Mouse (Mus musculus) T-helper 2 cell (primary cell): ENCODE measurements at regions not wholly inside any gene's neighbourhood (a gene's known extent, or its start where the extent isn't known, plus 50 kb on each side); places are given as distances from the start of the nearest gene placed in this dataset.

ENCODE experiments used
- in situ Hi-C: fragments of 300-600 bp; cut with MboI, MseI; formaldehyde crosslinking; loops from one replicate; pipeline ENCODE4 v1.15.1; 2025; ENCODE audit warnings: high pct_unique_total_duplicates

GRCm38 (mm10) chr3:37978481-37978880 is 254.2 kb upstream of the Gm5148 start:
- in situ Hi-C loops = loop anchor here (5.0 kb wide), 1 partner anchor 336 kb away; no protein-coding TSS in a partner anchor

GRCm38 (mm10) chr3:37977453-37977852 is 253.2 kb upstream of the Gm5148 start:
- in situ Hi-C loops = loop anchor here (5.0 kb wide), 1 partner anchor 335 kb away; no protein-coding TSS in a partner anchor

GRCm38 (mm10) chr3:37976566-37976965 is 252.3 kb upstream of the Gm5148 start:
- in situ Hi-C loops = loop anchor here (5.0 kb wide), 1 partner anchor 334 kb away; no protein-coding TSS in a partner anchor

- in situ Hi-C loops = loop anchor here (5.0 kb wide), 1 partner anchor 333 kb away; no protein-coding TSS in a partner anchor
Observed at GRCm38 (mm10) chr3:37975194-37975756, 251.0 kb upstream of the Gm5148 start.

- in situ Hi-C loops = no loop called here
Observed at GRCm38 (mm10) chr3:37972931-37973330, 248.6 kb upstream of the Gm5148 start.

GRCm38 (mm10) chr3:37971240-37971639 is 246.9 kb upstream of the Gm5148 start:
- in situ Hi-C loops = no loop called here

- in situ Hi-C loops = no loop called here
Observed at GRCm38 (mm10) chr3:37968654-37969053, 244.4 kb upstream of the Gm5148 start.

- in situ Hi-C loops = no loop called here
Observed at GRCm38 (mm10) chr3:37965221-37965620, 240.9 kb upstream of the Gm5148 start.

GRCm38 (mm10) chr3:37964083-37964482 is 239.8 kb upstream of the Gm5148 start:
- in situ Hi-C loops = no loop called here

GRCm38 (mm10) chr3:37962811-37963210 is 238.5 kb upstream of the Gm5148 start:
- in situ Hi-C loops = no loop called here

- in situ Hi-C loops = no loop called here
Observed at GRCm38 (mm10) chr3:37962043-37962810, 237.9 kb upstream of the Gm5148 start.

- in situ Hi-C loops = no loop called here
Observed at GRCm38 (mm10) chr3:37958361-37958978, 234.2 kb upstream of the Gm5148 start.

GRCm38 (mm10) chr3:37956543-37956942 is 232.3 kb upstream of the Gm5148 start:
- in situ Hi-C loops = no loop called here

- in situ Hi-C loops = no loop called here
Observed at GRCm38 (mm10) chr3:37952891-37953290, 228.6 kb upstream of the Gm5148 start.

GRCm38 (mm10) chr3:37952251-37952650 is 228.0 kb upstream of the Gm5148 start:
- in situ Hi-C loops = no loop called here

- in situ Hi-C loops = no loop called here
Observed at GRCm38 (mm10) chr3:37943661-37944060, 219.4 kb upstream of the Gm5148 start.

GRCm38 (mm10) chr3:37940016-37940415 is 215.7 kb upstream of the Gm5148 start:
- in situ Hi-C loops = no loop called here

GRCm38 (mm10) chr3:37938870-37939269 is 214.6 kb upstream of the Gm5148 start:
- in situ Hi-C loops = no loop called here

- in situ Hi-C loops = no loop called here
Observed at GRCm38 (mm10) chr3:37938284-37938596, 213.9 kb upstream of the Gm5148 start.

GRCm38 (mm10) chr3:37937381-37938283 is 213.3 kb upstream of the Gm5148 start:
- in situ Hi-C loops = no loop called here

GRCm38 (mm10) chr3:37936251-37936931 is 212.1 kb upstream of the Gm5148 start:
- in situ Hi-C loops = no loop called here
